Mouse (Mus musculus) embryonic facial prominence, embryonic 10.5 days (tissue): ENCODE measurements around the gene Cdpf1. TPM values are rescaled to one million over a fixed set of nuclear protein-coding genes. Genes with fewer than 3 reads are reported as not detected.

ENCODE experiments used
- DNase-seq: peaks from one replicate; pipeline ENCODE4 v3.0.0-alpha.2; 2017; ENCODE audit warnings: low spot score
- H3K27ac ChIP-seq: fragments of 300-500 bp; sonication (generic); replicated peaks from 2 replicates; pipeline ENCODE4 v1.5.1; 2016; ENCODE audit warnings: mild to moderate bottlenecking
- H3K27me3 ChIP-seq: fragments of 300-500 bp; sonication (generic); replicated peaks from 2 replicates; pipeline ENCODE4 v1.6.1; 2016; ENCODE audit warnings: low read depth, mild to moderate bottlenecking; ENCODE audit not compliant: poor library complexity, severe bottlenecking
- H3K36me3 ChIP-seq: fragments of 300-500 bp; sonication (generic); replicated peaks from 2 replicates; pipeline ENCODE4 v1.6.1; 2016; ENCODE audit warnings: mild to moderate bottlenecking, moderate library complexity
- H3K4me1 ChIP-seq: fragments of 300-500 bp; sonication (generic); 2 replicates; pipeline ENCODE4 v1.6.1; 2016
- H3K4me3 ChIP-seq: fragments of 300-500 bp; sonication (generic); 2 replicates; pipeline ENCODE4 v1.5.1; 2016; ENCODE audit warnings: mild to moderate bottlenecking, moderate library complexity
- H3K9me3 ChIP-seq: fragments of 300-500 bp; sonication (generic); 2 replicates; pipeline ENCODE4 v1.6.1; 2016; ENCODE audit warnings: mild to moderate bottlenecking
- WGBS: fragments of 180-500 bp; shearing (Covaris S2); methylation state at CpG from one replicate; pipeline ENCODE4 v1.1.7; 2016; 5-methylcytosine and 5-hydroxymethylcytosine counted together
- polyA plus RNA-seq: library from polyadenylated mRNA; unstranded; fragments of >200 nt; fragmentation: Nextera tagmentation; extraction: Ambion mirVana; gene quantifications from 2 replicates; pipeline ENCODE4 v1.2.1, GENCODE M21; 2016

Gene Cdpf1
- polyA plus RNA-seq, 1 experiment from 2014 or later: 34.2 TPM

GRCm38 (mm10) chr15:85828071-85828470, 16.6 kb upstream of the Cdpf1 start:
- peaks cover 18% of the 10 kb centered on the region for H3K4me1 ChIP-seq
- no peaks in the 10 kb centered on the region for H3K27me3 ChIP-seq
- H3K4me3 ChIP-seq: no peak overlapping the region
- WGBS: 88% methylated on average over 4 of the region's 4 CpGs
- no peaks in the 10 kb centered on the region for H3K36me3 ChIP-seq
- H3K9me3 ChIP-seq: no peaks in the 10 kb centered on the region
- no peak overlapping the region for H3K27ac ChIP-seq
- DNase-seq: no peak

GRCm38 (mm10) chr15:85826676-85827075, 15.2 kb upstream of the Cdpf1 start:
- DNase-seq: no peak
- WGBS: 68% methylated on average over 5 of the region's 5 CpGs

GRCm38 (mm10) chr15:85822011-85822359, 10.5 kb upstream of the Cdpf1 start:
- peak; percentile 40 for DNase-seq
- Histone ChIP-seq H3K4me1 (peaks cover 15% of the 10 kb centered on the region), H3K9me3 (peaks cover 20% of the 10 kb centered on the region), H3K4me3 (peak overlapping the region; percentile 73), H3K27me3 (peaks cover 38% of the 10 kb centered on the region), H3K27ac (peak overlapping the region; percentile 87), H3K36me3 (no peaks in the 10 kb centered on the region)
- WGBS: 6% methylated on average over 4 of the region's 4 CpGs

More at GRCm38 (mm10) chr15:85826676-85827075, 15.2 kb upstream of the Cdpf1 start:
- no peak overlapping the region for H3K27ac ChIP-seq
- H3K4me3 ChIP-seq: no peak overlapping the region
- H3K27me3 ChIP-seq: peaks cover 11% of the 10 kb centered on the region
- peaks cover 10% of the 10 kb centered on the region for H3K4me1 ChIP-seq
- H3K9me3 ChIP-seq: no peaks in the 10 kb centered on the region
- H3K36me3 ChIP-seq: no peaks in the 10 kb centered on the region

GRCm38 (mm10) chr15:85821203-85822010, 9.9 kb upstream of the Cdpf1 start, which contains the start of gene Pkdrej:
Gene Pkdrej (minus strand): TSS chr15:85821734.
- 2% methylated on average over 65 of the region's 65 CpGs for WGBS
- H3K27me3 ChIP-seq: peaks cover 38% of the 10 kb centered on the region
- H3K4me1 ChIP-seq: peaks cover 15% of the 10 kb centered on the region
- peak within 1 kb of the TSS; percentile 73 for H3K4me3 ChIP-seq
- peak within 1 kb of the TSS; percentile 87 for H3K27ac ChIP-seq
- peak; percentile 71 for DNase-seq
- H3K36me3 ChIP-seq: no peaks in the 10 kb centered on the region
- peaks cover 20% of the 10 kb centered on the region for H3K9me3 ChIP-seq

- 72% methylated on average over 10 of the region's 10 CpGs for WGBS
- H3K27me3 ChIP-seq: no peaks in the 10 kb centered on the region
These were observed 1.9 kb upstream of the Cdpf1 start for GRCm38 (mm10) chr15:85813428-85813827.

GRCm38 (mm10) chr15:85810806-85811521, 533 bp downstream of the Cdpf1 start:
- DNase-seq: no peak
- no peaks in the 10 kb centered on the region for H3K36me3 ChIP-seq
- 6% methylated on average over 36 of the region's 36 CpGs for WGBS
- H3K4me1 ChIP-seq: peaks cover 15% of the 10 kb centered on the region
- H3K9me3 ChIP-seq: 0 out of 2 replicates have a peak, but pooled peaks cover 4% of the 10 kb centered on the region
- no peaks in the 10 kb centered on the region for H3K27me3 ChIP-seq
- peak overlapping the region; percentile 86 for H3K4me3 ChIP-seq
- H3K27ac ChIP-seq: peak overlapping the region; percentile 90

More at GRCm38 (mm10) chr15:85813428-85813827, 1.9 kb upstream of the Cdpf1 start:
- Histone ChIP-seq H3K36me3 (no peaks in the 10 kb centered on the region), H3K9me3 (peaks cover 13% of the 10 kb centered on the region; the same call in 1 of the 2 replicates), H3K4me3 (no peak overlapping the region), H3K27ac (no peak overlapping the region), H3K4me1 (peaks cover 15% of the 10 kb centered on the region)
- no peak for DNase-seq

GRCm38 (mm10) chr15:85810462-85810805, 1.1 kb downstream of the Cdpf1 start:
- H3K36me3 ChIP-seq: no peaks in the 10 kb centered on the region
- DNase-seq: no peak
- 92% methylated on average over 5 of the region's 5 CpGs for WGBS
- H3K4me3 ChIP-seq: peak overlapping the region; percentile 86
- no peak overlapping the region for H3K27ac ChIP-seq
- H3K27me3 ChIP-seq: no peaks in the 10 kb centered on the region
- H3K4me1 ChIP-seq: peaks cover 15% of the 10 kb centered on the region
- no peaks in the 10 kb centered on the region for H3K9me3 ChIP-seq

GRCm38 (mm10) chr15:85809091-85809490, 2.4 kb downstream of the Cdpf1 start:
- Histone ChIP-seq H3K4me3 (no peak overlapping the region), H3K4me1 (peaks cover 15% of the 10 kb centered on the region), H3K36me3 (no peaks in the 10 kb centered on the region), H3K27ac (no peak overlapping the region), H3K9me3 (no peaks in the 10 kb centered on the region), H3K27me3 (no peaks in the 10 kb centered on the region)
- DNase-seq: no peak
- 89% methylated on average over 12 of the region's 12 CpGs for WGBS

GRCm38 (mm10) chr15:85808434-85808833, 3.1 kb downstream of the Cdpf1 start:
- Histone ChIP-seq H3K27ac (no peak overlapping the region), H3K4me1 (peaks cover 15% of the 10 kb centered on the region), H3K9me3 (no peaks in the 10 kb centered on the region), H3K27me3 (no peaks in the 10 kb centered on the region), H3K36me3 (no peaks in the 10 kb centered on the region), H3K4me3 (no peak overlapping the region)
- no peak for DNase-seq
- WGBS: 56% methylated on average over 8 of the region's 8 CpGs

- Histone ChIP-seq H3K4me1 (peaks cover 15% of the 10 kb centered on the region), H3K27me3 (no peaks in the 10 kb centered on the region), H3K36me3 (no peaks in the 10 kb centered on the region), H3K27ac (no peak overlapping the region), H3K9me3 (no peaks in the 10 kb centered on the region), H3K4me3 (no peak overlapping the region)
- no peak for DNase-seq
- WGBS: 82% methylated on average over 6 of the region's 6 CpGs
These were observed 3.5 kb downstream of the Cdpf1 start for GRCm38 (mm10) chr15:85808031-85808430.

GRCm38 (mm10) chr15:85807404-85807803, 4.1 kb downstream of the Cdpf1 start:
- WGBS: 86% methylated on average over 4 of the region's 4 CpGs
- Histone ChIP-seq H3K4me1 (peaks cover 15% of the 10 kb centered on the region), H3K9me3 (no peaks in the 10 kb centered on the region), H3K27ac (no peak overlapping the region), H3K27me3 (no peaks in the 10 kb centered on the region), H3K36me3 (no peaks in the 10 kb centered on the region), H3K4me3 (no peak overlapping the region)
- DNase-seq: no peak

GRCm38 (mm10) chr15:85806886-85807285, 4.6 kb downstream of the Cdpf1 start:
- whole genome bisulfite sequencing: 85% methylated on average over 4 of the region's 4 CpGs
- Histone ChIP-seq H3K4me3 (no peak overlapping the region), H3K27me3 (no peaks in the 10 kb centered on the region), H3K27ac (no peak overlapping the region), H3K4me1 (peaks cover 11% of the 10 kb centered on the region), H3K9me3 (no peaks in the 10 kb centered on the region), H3K36me3 (no peaks in the 10 kb centered on the region)
- no peak for DNase-seq

- H3K27ac ChIP-seq: no peak overlapping the region
- WGBS: 85% methylated on average over 2 of the region's 2 CpGs
These were observed 8.6 kb downstream of the Cdpf1 start for GRCm38 (mm10) chr15:85802931-85803330.

More at GRCm38 (mm10) chr15:85802931-85803330, 8.6 kb downstream of the Cdpf1 start:
- H3K4me1 ChIP-seq: no peaks in the 10 kb centered on the region
- no peaks in the 10 kb centered on the region for H3K9me3 ChIP-seq
- H3K36me3 ChIP-seq: no peaks in the 10 kb centered on the region
- no peaks in the 10 kb centered on the region for H3K27me3 ChIP-seq
- DNase-seq: no peak
- no peak overlapping the region for H3K4me3 ChIP-seq
